Mouse (Mus musculus): ENCODE measurements around the gene Mrtfb.

Mrtfb gene

GRCm38 (mm10) chr16:13255855-13256635, at the start of gene Mrtfb:
Gene Mrtfb (plus strand): TSS chr16:13256481.
- peak; percentile 95 to 96 for DNase-seq

DNA sequence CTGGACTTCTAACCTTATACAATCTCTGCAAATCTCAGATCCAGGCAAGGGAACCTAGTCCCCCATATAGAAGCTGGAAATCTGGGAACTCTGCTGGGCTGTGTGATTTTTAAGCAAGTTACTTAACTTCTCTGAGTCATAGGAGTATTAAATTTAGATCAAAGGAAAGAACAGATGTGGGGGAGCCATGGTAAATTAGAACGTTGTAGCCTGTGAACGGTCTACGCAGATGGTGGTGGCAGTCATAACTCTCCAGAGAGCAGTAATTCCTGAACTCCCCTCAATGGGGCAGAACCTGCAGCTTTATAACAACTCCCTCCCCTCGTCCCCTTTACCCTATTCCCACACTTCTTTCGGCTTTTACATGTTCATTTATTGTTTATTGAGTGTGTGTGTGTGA, 48.6 kb upstream of the Mrtfb start:
- DNase-seq, result no peak

- DNase-seq, result no peak
Measured at GRCm38 (mm10) chr16:13208087-13208486, 48.2 kb upstream of the Mrtfb start.

GRCm38 (mm10) chr16:13212781-13213180, 43.5 kb upstream of the Mrtfb start:
- no peak for DNase-seq

DNA sequence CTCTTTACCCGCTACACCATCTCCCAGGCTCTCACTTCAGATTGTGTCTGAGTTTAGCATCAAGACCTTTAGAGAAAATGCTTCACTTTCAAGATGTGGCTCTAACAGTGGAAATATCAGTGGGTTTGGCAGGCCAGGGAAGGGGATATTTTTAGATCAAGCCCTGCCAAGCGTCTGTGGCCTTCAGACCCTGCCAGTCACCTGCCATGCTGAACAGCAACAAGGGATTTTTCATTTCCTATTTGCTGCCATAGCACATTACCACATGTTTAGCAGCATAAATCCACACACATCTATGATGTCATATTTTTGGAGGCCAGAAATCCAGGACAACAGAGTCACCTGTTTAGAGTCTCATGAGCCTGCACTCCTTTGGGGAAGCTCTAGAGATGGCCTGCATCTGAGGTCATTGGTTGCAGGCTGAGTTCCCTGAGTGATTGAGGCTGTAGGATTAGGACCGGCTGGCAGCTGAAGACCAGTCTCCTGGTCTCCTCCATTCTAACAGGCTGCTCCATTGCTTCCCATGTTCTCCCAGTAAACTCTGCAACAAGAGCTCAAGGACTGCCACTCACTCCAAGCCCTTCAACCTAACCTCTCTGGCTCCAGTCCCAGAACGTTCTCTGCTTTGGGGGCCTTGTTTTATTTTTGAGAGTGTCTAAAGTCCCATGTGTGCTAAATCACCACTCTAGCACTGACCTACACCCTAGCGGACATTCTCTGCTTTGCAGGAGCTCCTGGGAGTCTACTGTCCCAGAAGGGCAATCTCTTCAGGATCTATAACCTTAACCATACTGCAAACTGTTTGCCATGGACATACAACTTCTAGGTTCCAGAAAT, 39.9 kb upstream of the Mrtfb start:
- peak in 1 of 2 experiments; percentile 18 for DNase-seq

DNA sequence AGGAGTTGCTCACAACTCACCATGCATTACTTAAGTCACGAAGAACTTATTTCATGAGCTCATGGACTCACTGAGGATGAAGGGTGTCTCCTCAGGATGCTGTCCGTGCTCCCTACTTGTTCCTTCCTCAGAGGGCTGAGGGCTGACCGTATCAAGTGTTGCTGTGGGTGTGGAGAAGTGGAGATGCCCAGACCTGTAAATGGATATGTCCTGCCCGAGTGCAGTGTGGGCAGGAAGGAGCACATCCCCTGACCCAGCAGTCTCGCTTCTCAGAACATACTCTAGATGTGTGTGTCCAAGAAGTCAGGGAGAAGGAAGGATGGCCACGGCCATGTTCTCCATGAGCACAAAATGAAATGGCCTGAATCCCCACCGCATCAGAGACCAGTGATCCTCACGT, 38.3 kb upstream of the Mrtfb start:
- no peak for DNase-seq

GRCm38 (mm10) chr16:13221475-13221874, 34.8 kb upstream of the Mrtfb start:
- DNase-seq, result peak in 1 of 2 experiments; percentile 9

DNA sequence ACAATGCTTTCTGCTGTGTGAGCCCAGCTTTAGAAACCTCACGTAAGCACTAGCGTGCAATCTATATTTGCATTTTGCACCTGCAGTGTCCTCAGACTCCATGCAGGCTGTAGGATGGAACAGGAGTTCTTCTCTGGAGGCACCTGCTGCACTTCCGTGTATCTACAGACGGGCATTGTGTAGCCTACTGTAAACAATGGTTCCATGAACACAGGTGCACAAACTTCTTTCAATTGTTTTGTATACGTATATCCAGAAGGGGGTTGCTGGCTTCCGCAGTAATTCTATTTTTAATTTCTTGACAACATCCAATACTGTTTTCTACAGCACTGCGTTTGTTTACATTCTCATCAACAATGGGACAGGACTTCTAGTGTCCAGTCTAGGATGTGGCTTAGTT, 24.2 kb upstream of the Mrtfb start:
- DNase-seq, result no peak

- peak; percentile 13 to 38 for DNase-seq
Measured at GRCm38 (mm10) chr16:13232912-13233802, 23.1 kb upstream of the Mrtfb start.

- no peak for DNase-seq
Measured at GRCm38 (mm10) chr16:13239039-13239438, 17.2 kb upstream of the Mrtfb start.

DNA sequence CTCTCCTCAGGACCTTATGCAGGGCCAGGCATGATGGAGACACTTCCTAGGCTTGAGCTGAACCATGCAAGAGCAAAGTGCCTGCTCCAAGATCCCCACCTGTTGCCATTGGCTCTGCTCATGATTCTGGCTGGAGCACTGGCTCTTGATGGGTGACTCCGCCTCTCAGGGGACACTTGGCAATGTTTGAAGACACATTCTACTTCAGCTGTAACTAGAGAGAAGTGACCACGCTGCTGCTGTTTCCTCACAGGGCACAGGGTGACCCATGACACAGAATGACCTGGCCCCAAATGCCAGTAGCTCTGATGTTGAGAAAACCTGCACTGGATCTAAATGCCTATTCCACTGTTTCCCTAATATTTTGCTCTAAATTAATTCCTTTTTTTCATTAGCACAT, 16.7 kb upstream of the Mrtfb start:
- DNase-seq, result no peak

DNA sequence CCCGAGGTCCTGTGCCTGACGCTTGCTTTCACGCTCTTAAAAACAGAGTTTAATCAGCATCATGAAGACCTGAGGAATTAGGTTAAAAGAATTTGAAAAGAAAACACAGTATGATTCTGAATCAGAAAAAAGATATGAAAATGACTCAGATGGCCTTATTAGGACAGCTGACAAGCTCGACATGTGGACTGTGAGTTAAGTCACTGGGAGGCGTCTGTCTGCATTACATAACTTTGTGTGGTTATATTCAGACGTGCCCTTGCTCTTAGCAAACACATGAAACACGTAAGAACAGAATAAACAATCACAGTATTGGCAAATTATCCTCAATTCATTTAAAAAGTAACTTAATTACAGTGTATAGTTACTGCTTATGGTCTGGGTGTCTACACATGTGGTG, 16.0 kb upstream of the Mrtfb start:
- no peak for DNase-seq

GRCm38 (mm10) chr16:13245658-13246057, 10.6 kb upstream of the Mrtfb start:
- no peak for DNase-seq

- no peak for DNase-seq
Measured at GRCm38 (mm10) chr16:13246855-13247254, 9.4 kb upstream of the Mrtfb start.

DNA sequence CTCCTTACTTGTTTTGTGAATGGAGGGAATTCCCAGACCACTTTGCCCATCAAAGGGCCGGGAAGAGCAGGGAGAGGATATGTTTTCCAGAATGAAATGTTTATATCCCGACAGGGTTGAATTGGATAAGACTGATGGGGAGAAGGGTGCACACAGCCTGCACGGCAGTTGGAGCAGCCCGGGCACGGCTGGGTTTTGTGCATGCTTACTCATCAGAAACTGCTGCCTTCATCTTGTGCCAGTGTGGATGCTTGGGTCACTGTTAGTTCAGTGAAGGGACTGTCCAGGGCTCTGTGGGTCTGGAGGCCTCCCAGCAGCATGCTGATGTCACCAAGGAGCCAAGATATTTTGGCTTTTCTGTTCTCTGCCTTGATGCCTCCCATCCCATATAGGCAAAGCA, 6.2 kb upstream of the Mrtfb start:
- DNase-seq, result no peak

DNA sequence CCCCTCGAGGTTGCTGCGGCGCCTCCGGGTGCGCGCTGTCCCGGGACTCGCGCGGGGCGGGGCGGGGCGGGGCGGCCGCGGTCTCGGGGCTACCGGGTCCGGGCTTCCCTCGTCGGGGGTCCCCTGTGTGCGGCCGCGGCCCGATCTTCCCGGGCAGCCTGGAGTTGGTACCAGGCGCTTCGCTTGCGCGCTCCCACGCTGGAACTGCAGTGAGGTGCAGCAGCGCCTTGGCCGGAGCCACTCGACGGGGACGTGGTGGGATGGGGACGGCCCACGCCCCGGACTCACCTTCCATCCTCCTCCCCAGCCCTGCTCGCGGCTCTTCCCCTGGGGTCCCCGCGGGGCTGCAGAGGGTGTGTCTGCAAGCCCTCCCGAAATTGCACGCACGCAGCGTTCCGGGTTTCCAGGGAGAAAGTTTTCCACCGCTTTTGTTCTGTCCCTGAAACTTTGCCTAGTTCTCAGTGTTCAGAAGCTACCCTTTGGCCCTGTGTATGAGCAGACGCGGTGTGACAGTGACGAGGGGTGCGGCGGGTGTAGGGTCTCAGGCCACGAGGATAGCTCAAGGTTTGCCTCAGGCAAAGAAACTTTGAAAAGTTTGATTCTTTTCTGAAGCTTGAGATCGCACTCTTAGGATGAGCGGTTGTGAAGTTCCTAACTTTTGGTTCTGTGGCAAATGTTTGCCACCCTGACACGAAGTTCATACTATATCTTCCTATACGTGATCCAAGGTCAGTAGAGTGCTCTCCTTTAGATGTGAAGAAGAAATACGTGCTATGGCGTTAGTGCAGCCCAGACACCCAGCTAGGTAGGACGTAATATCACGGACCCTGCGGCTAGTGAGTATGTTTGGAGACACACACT, 616 bp downstream of the Mrtfb start:
- peak in 1 of 2 experiments; percentile 57 for DNase-seq

GRCm38 (mm10) chr16:13257528-13257835, 1.2 kb downstream of the Mrtfb start:
- DNase-seq, result no peak

DNA sequence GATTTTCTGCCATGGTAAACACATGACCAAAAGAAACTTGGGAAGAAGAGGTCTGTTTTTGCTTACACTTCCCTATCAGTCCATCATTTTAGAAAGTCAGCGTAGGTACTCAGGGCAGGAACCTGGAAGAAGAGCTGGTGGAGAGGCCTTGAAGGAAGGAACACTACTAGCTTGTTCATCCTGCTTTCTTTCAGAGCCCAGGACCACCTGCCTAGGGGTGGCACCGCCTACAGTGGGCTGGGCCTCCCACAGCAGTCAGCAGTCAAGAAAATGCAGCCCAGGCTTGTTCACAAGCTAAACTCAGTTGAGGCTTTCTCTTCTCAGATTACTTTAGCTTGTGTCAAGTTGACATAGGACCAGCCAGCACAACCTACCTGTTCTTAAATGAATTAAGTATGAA, 2.7 kb downstream of the Mrtfb start:
- DNase-seq, result no peak

DNA sequence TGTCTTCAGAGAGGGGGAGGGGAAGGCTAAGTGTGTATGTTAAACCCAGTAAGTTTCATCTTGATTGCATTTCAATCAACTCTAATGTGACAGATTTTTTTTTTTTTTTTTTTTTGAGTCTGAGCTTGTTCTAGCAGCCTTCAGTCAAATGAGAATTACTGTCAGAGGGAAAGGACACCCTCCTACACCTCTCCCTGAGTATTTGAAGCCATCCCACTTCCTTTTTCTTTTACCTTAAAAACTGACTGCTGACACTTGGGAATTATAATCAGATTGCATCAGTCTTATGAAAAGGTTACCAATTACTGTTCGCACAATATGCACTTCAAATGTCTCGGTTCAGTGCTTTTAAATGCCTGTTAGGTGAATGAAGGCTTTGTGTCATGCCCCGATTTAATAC, 10.0 kb downstream of the Mrtfb start:
- DNase-seq, result no peak

- no peak for DNase-seq
Measured at GRCm38 (mm10) chr16:13267350-13267904, 11.1 kb downstream of the Mrtfb start.

GRCm38 (mm10) chr16:13269426-13269825, 13.1 kb downstream of the Mrtfb start:
- DNase-seq, result no peak

DNA sequence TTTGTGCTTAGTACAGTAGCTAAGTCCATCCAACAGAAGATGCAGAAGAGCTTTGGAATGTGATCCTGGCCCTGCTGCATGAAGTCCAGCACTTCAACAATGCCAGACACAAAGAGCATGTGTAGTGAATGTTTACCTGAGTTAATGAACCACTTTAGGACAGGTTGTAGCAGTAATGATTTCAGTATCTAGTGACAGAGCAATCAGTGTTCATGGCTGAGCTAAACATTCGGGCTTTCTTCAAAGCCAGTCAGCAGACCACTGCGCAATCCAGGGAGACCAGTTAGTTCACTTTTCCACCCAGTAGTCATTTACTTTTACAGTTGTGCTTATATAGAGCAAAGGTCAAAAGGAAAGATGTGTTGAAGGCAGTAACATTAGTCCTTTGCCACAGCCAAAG, 20.0 kb downstream of the Mrtfb start:
- no peak for DNase-seq

All from cerebellum, postnatal 10 days (tissue).